Mouse (Mus musculus): Measurements from ENCODE around the gene Timm8a2. TPM values are rescaled to one million over a fixed set of nuclear protein-coding genes. Genes with fewer than 3 reads are reported as not detected.

The Timm8a2 gene
- total and polyA plus RNA-seq, 3 experiments, result 0.18 TPM; not detected in 2

DNA sequence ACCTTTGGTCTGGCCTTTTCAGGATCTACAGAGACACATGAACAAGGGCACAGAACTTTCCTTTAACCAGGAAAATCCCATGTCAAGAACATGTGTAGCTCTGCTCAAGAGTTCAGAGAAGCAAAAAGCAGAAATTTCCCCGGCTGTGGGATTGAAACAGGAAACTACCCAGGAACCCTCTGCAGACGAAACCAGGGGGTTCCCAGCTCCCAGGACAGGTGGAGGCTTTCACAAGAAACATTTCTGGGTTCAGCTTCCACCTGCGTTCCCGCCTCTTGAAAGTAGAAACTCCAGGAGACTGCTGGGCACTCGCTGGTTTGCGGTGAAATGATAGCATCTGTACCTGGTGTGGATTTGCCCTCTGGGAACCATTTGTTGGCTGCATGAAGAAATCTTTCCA lies 22.4 kb downstream of the Timm8a2 start:
- no peaks in the 10 kb centered on the region for H3K9me3 ChIP-seq (replicated peaks; ENCODE audit: insufficient read depth, low read length)
- no peaks in the 10 kb centered on the region for H3K27me3 ChIP-seq (ENCODE audit: control insufficient read depth in 1 of 2, insufficient read depth in 2 of 2, low read length in 2 of 2)
- H3K36me3 ChIP-seq (ENCODE audit: control insufficient read depth in 1 of 2, insufficient read depth in 2 of 2, low read length in 2 of 2), result no peaks in the 10 kb centered on the region
- no peak overlapping the region for H3K4me3 ChIP-seq (ENCODE audit: control insufficient read depth in 1 of 2, insufficient read depth in 1 of 2, low read depth in 2 of 2, low read length in 2 of 2)
- H3K9ac ChIP-seq (ENCODE audit: control insufficient read depth, low read depth, low read length, poor library complexity, severe bottlenecking), result no peak overlapping the region
- H3K79me2 ChIP-seq (ENCODE audit: control insufficient read depth, insufficient read depth, low read length, poor library complexity), result no peaks in the 10 kb centered on the region
- DNase-seq (ENCODE audit: low read depth, low spot score), result no peak
- TF ChIP-seq ZNF384 (IDR thresholded peaks at IDR 0.05; ENCODE audit: low read depth, low read length) (no peak), SIN3A (IDR thresholded peaks at IDR 0.05; ENCODE audit: low read length) (no peak), GABPA (IDR thresholded peaks at IDR 0.05; ENCODE audit: low read depth, low read length) (no peak), TAL1 (IDR thresholded peaks at IDR 0.05; ENCODE audit: low read length) (no peak), RAD21 (IDR thresholded peaks at IDR 0.05; ENCODE audit: low read depth, low read length) (no peak), BHLHE40 (IDR thresholded peaks at IDR 0.05; ENCODE audit: borderline replicate concordance, low read depth, low read length) (no peak)
- no peaks in the 10 kb centered on the region for H3K4me1 ChIP-seq (ENCODE audit: control insufficient read depth in 1 of 2, insufficient read depth in 2 of 2, low read length in 2 of 2)
- H3K27ac ChIP-seq (ENCODE audit: control insufficient read depth, low read depth, low read length), result no peak overlapping the region

DNA sequence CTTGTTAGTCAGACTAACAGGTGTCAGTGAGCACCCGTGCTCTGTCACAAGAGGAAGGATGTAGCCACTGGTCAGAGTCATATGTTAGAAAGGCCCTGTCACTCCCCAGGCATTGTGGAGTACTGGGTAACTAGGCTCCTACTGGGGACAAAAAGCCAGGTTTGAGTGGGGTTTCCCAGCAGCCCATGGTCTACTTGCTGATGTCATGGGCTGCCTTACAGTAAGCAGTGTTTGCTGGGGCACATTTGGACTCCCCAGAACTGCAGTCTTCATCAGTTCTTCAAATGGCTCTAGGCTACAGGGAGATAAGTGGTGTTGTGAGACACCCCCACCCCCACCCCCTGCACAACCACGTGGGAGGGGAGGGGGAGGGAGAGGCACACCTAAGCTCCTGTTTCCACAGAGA lies 23.5 kb downstream of the Timm8a2 start:
- Histone ChIP-seq H3K36me3 (ENCODE audit: control insufficient read depth in 1 of 2, insufficient read depth in 2 of 2, low read length in 2 of 2) (no peaks in the 10 kb centered on the region), H3K4me3 (ENCODE audit: control insufficient read depth in 1 of 2, insufficient read depth in 1 of 2, low read depth in 2 of 2, low read length in 2 of 2) (no peak overlapping the region), H3K9ac (ENCODE audit: control insufficient read depth, low read depth, low read length, poor library complexity, severe bottlenecking) (no peak overlapping the region), H3K27me3 (ENCODE audit: control insufficient read depth in 1 of 2, insufficient read depth in 2 of 2, low read length in 2 of 2) (no peaks in the 10 kb centered on the region), H3K27ac (ENCODE audit: control insufficient read depth, low read depth, low read length) (no peak overlapping the region), H3K79me2 (ENCODE audit: control insufficient read depth, insufficient read depth, low read length, poor library complexity) (no peaks in the 10 kb centered on the region), H3K4me1 (ENCODE audit: control insufficient read depth in 1 of 2, insufficient read depth in 2 of 2, low read length in 2 of 2) (no peaks in the 10 kb centered on the region), H3K9me3 (replicated peaks; ENCODE audit: insufficient read depth, low read length) (no peaks in the 10 kb centered on the region)
- 0 out of 2 replicates have a peak, but pooled peaks have one; percentile 33 for TF ChIP-seq USF1 (IDR thresholded peaks at IDR 0.05; ENCODE audit: low read depth, low read length)
- TF ChIP-seq TCF12 (IDR thresholded peaks at IDR 0.05; ENCODE audit: low read depth, low read length), result no peak
- no peak for DNase-seq (ENCODE audit: low read depth, low spot score)

DNA sequence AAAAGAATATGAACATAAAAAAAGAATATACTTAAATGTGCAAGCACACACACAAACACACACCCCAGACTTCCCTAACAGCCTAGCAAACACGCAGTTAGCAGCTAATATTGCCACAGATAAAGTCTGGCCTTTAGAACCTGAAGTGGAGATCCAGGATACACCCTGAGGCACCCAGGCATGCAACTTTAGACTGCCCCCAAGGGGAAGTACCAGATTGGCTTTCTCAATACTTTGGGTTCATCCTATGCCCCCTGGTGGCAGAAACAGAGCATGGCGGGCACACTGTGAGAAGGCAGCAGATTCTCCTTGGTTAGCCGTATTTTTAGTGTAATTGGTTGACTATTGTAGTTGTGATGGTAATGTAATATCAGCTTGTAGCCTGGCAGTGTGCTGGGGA lies 26.2 kb downstream of the Timm8a2 start:
- H3K9me3 ChIP-seq (replicated peaks; ENCODE audit: insufficient read depth, low read length), result no peaks in the 10 kb centered on the region
- H3K4me3 ChIP-seq (ENCODE audit: control insufficient read depth in 1 of 2, insufficient read depth in 1 of 2, low read depth in 2 of 2, low read length in 2 of 2), result no peak overlapping the region
- peak; percentile 91 for TF ChIP-seq RAD21 (IDR thresholded peaks at IDR 0.05; ENCODE audit: low read depth, low read length)
- TF ChIP-seq MYC (IDR thresholded peaks at IDR 0.05; ENCODE audit: low read depth, low read length), result 0 out of 2 replicates have a peak, but pooled peaks have one; percentile 55
- no peak for TF ChIP-seq POLR2AphosphoS5 (IDR thresholded peaks at IDR 0.05; ENCODE audit: borderline replicate concordance, low read depth, low read length)
- peak in 2 of 3 experiments; percentile 88 to 91; a peak in 5 of 6 replicates for TF ChIP-seq CTCF (IDR thresholded peaks at IDR 0.05 in 2 of 3, conservative IDR thresholded peaks at IDR 0.05 in 1 of 3; ENCODE audit: control insufficient read depth in 1 of 3, insufficient read depth in 1 of 3, low read depth in 2 of 3, low read length in 3 of 3, poor library complexity in 1 of 3, severe bottlenecking in 1 of 3)
- TF ChIP-seq TBP (IDR thresholded peaks at IDR 0.05; ENCODE audit: low read depth, low read length), result peak; percentile 75
- no peak for TF ChIP-seq MAZ (IDR thresholded peaks at IDR 0.05; ENCODE audit: low read depth, low read length)
- 0 out of 2 replicates have a peak, but pooled peaks have one; percentile 16 for TF ChIP-seq GATA1 (IDR thresholded peaks at IDR 0.05; ENCODE audit: low read depth, low read length)
- peak; percentile 95 for TF ChIP-seq ZC3H11A (IDR thresholded peaks at IDR 0.05; ENCODE audit: low read depth, low read length)
- TF ChIP-seq MXI1 (IDR thresholded peaks at IDR 0.05; ENCODE audit: low read depth, low read length), result 0 out of 2 replicates have a peak, but pooled peaks have one; percentile 22
- peak; percentile 100 for TF ChIP-seq SMC3 (IDR thresholded peaks at IDR 0.05; ENCODE audit: low read depth, low read length)
- TF ChIP-seq ZNF384 (IDR thresholded peaks at IDR 0.05; ENCODE audit: low read depth, low read length), result no peak
- H3K36me3 ChIP-seq (ENCODE audit: control insufficient read depth in 1 of 2, insufficient read depth in 2 of 2, low read length in 2 of 2), result no peaks in the 10 kb centered on the region; a peak in 1 of 4 replicates
- peaks cover 2 to 3% of the 10 kb centered on the region in 2 experiments; a peak in 1 of 4 replicates for H3K4me1 ChIP-seq (ENCODE audit: control insufficient read depth in 1 of 2, insufficient read depth in 2 of 2, low read length in 2 of 2)
- no peaks in the 10 kb centered on the region for H3K27me3 ChIP-seq (ENCODE audit: control insufficient read depth in 1 of 2, insufficient read depth in 2 of 2, low read length in 2 of 2)
- H3K27ac ChIP-seq (ENCODE audit: control insufficient read depth, low read depth, low read length), result no peak overlapping the region
- H3K9ac ChIP-seq (ENCODE audit: control insufficient read depth, low read depth, low read length, poor library complexity, severe bottlenecking), result no peak overlapping the region
- H3K79me2 ChIP-seq (ENCODE audit: control insufficient read depth, insufficient read depth, low read length, poor library complexity), result no peaks in the 10 kb centered on the region
- DNase-seq (ENCODE audit: low read depth, low spot score), result peak; percentile 90

Measured in MEL (cell line).